Mouse (Mus musculus): ENCODE results near the gene Acap3.

DNA sequence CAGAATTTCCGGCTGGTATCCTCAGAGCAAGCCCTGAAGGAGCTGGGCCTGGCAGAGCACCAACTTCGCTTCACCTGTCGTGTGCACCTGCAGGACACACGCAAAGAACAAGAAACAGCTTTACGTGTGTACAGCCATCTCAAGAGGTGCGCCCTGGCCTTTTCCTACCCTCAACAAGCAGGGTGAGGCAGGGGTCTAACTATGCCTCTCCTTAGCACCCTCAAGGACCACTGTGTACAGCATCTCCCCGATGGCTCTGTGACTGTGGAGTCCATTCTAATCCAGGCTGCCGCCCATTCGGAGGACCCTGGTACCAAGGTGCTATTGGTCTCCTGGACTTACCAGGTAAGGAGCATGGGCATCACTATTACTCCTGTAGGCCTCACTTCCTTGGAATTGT is 3.4 kb upstream of the Acap3 start:
- TF ChIP-seq CTCF (IDR thresholded peaks at IDR 0.05 in 2 of 3, conservative IDR thresholded peaks at IDR 0.05 in 1 of 3; ENCODE audit: control insufficient read depth in 1 of 3, insufficient read depth in 1 of 3, low read depth in 2 of 3, low read length in 3 of 3, poor library complexity in 1 of 3, severe bottlenecking in 1 of 3) (no peak), GATA1 (IDR thresholded peaks at IDR 0.05; ENCODE audit: low read depth, low read length) (no peak), MAX (IDR thresholded peaks at IDR 0.05; ENCODE audit: low read length) (no peak), ELF1 (IDR thresholded peaks at IDR 0.05; ENCODE audit: low read depth, low read length) (no peak), POLR2A (IDR thresholded peaks at IDR 0.05; ENCODE audit: control insufficient read depth in 1 of 2, insufficient read depth in 1 of 2, low read depth in 1 of 2, low read length in 2 of 2, poor library complexity in 1 of 2) (no peak), CHD2 (IDR thresholded peaks at IDR 0.05; ENCODE audit: low read length) (no peak)

Data from MEL (cell line).